Mouse (Mus musculus): ENCODE data around the gene Cnga4. TPM values are rescaled to one million over a fixed set of nuclear protein-coding genes. Genes with fewer than 3 reads are reported as not detected.

Gene Cnga4
- polyA plus RNA-seq, 1 experiment from 2014 or later = not detected

DNA sequence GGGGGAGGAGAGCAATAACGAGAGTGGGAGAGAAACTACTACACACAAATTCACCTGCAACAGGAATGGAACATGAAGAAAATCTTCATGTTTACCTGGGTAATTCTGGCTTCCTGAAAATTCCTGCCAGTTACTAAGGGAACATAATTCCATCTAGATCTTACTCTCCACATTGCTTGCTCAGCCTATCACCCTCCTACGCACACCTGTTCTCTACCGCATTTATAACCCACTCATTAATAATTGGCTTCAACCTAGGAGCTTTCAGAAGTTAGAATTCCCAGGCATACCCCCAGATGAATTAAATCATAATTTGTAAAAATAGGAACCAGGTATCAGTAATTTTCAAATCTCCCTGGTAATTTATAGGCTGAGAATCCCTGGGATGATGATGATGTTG, 30.4 kb upstream of the Cnga4 start:
- Histone ChIP-seq H3K27ac (ENCODE audit: low read depth, low read length) (no peak overlapping the region), H3K9ac (ENCODE audit: low read length) (no peak overlapping the region), H3K4me3 (ENCODE audit: low read depth, low read length) (no peak overlapping the region), H3K27me3 (ENCODE audit: control insufficient read depth, insufficient read depth, low read length) (no peaks in the 10 kb centered on the region), H3K4me2 (no peak overlapping the region), H3K36me3 (ENCODE audit: control insufficient read depth, insufficient read depth, low read length) (peaks cover 10% of the 10 kb centered on the region; the same call in 1 of the 2 replicates), H3K9me3 (ENCODE audit: control insufficient read depth, low read length) (no peaks in the 10 kb centered on the region), H3K4me1 (ENCODE audit: control insufficient read depth, insufficient read depth, low read length) (no peaks in the 10 kb centered on the region)
- WGBS = 92% methylated on average over 3 of the region's 3 CpGs
- DNase-seq (ENCODE audit: low spot score, missing footprints) (no peak), ATAC-seq (ENCODE audit: low FRiP score) (no peak)

DNA sequence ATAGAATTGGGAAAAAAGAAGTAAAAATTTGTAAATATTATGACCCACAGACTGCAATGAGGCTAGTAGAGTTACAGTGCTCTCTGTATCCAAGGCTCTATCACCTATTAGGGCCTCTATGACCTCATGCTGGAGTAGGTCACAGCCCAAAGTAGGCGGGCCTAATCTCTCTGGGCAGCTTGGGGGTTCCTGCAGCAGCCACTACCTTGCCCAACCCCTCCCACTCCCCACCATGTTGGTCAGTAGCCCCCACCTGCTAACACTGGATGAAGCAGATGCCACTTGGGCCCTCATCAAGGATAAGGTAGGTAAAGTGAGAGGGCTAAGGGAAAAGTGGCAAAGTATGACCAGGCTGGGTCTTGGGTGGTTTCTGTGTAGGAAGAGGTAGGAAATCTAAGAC, 29.5 kb upstream of the Cnga4 start, which contains the start of gene Gm5901:
Gene Gm5901 (plus strand): TSS at position 173 of the 400 bp plus-strand sequence.
- Histone ChIP-seq H3K27ac (ENCODE audit: low read depth, low read length) (no peak within 1 kb of the TSS), H3K9me3 (ENCODE audit: control insufficient read depth, low read length) (no peaks in the 10 kb centered on the region), H3K4me3 (ENCODE audit: low read depth, low read length) (no peak within 1 kb of the TSS), H3K9ac (ENCODE audit: low read length) (no peak within 1 kb of the TSS), H3K36me3 (ENCODE audit: control insufficient read depth, insufficient read depth, low read length) (peaks cover 11% of the 10 kb centered on the region; the same call in 1 of the 2 replicates), H3K4me1 (ENCODE audit: control insufficient read depth, insufficient read depth, low read length) (no peaks in the 10 kb centered on the region), H3K27me3 (ENCODE audit: control insufficient read depth, insufficient read depth, low read length) (no peaks in the 10 kb centered on the region), H3K4me2 (no peak within 1 kb of the TSS)
- DNase-seq (ENCODE audit: low spot score, missing footprints) (no peak), ATAC-seq (ENCODE audit: low FRiP score) (no peak)
- 89% methylated on average over 1 of the region's 1 CpGs for WGBS

DNA sequence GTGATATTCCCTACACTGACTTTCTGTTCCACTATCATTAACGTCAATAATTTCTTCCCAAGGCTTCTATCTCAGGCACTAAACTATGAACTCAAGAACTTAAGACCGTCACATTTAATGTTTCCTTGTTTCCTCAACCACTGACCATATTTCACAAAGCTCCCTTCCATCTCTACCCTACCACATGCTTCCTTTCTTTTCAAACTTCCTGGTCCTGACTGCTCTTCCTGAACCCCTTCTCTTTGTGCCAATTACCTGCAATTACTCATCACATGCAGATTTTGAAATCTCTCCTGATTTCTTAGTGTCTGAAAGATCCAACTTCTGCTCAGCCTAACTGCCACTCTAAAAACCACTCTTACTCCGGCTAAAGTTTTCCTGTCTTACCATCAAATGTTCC, 24.0 kb upstream of the Cnga4 start:
- DNase-seq (ENCODE audit: low spot score, missing footprints) (no peak), ATAC-seq (ENCODE audit: low FRiP score) (no peak)
- no peak overlapping the region for H3K4me2 ChIP-seq
- H3K9me3 ChIP-seq (ENCODE audit: control insufficient read depth, low read length) = no peaks in the 10 kb centered on the region
- no peaks in the 10 kb centered on the region for H3K27me3 ChIP-seq (ENCODE audit: control insufficient read depth, insufficient read depth, low read length)
- H3K4me3 ChIP-seq (ENCODE audit: low read depth, low read length) = no peak overlapping the region
- no peaks in the 10 kb centered on the region for H3K4me1 ChIP-seq (ENCODE audit: control insufficient read depth, insufficient read depth, low read length)
- WGBS = 92% methylated on average over 3 of the region's 3 CpGs
- H3K36me3 ChIP-seq (ENCODE audit: control insufficient read depth, insufficient read depth, low read length) = peaks cover 34% of the 10 kb centered on the region
- H3K9ac ChIP-seq (ENCODE audit: low read length) = no peak overlapping the region
- H3K27ac ChIP-seq (ENCODE audit: low read depth, low read length) = no peak overlapping the region

DNA sequence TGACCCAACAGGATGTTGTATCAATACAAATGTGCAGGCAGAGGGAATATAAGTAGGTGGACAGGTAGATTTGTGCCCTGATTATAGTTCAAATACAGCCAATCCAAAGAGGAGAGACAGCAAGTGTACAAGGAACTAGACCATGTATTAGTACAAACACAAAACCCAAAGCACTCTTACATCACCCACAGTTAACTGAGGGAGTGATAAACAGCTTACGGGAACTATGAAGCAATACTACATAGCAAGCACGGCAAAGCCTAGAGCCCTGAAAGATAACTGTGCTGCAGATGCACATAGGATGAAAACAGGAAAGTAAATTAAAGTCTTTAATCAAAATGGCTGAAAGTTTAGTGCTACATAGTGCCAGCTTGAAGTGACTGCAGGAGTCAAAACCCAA, 16.7 kb upstream of the Cnga4 start:
- DNase-seq (ENCODE audit: low spot score, missing footprints) = no peak
- Histone ChIP-seq H3K36me3 (ENCODE audit: control insufficient read depth, insufficient read depth, low read length) (peaks cover 32% of the 10 kb centered on the region), H3K9me3 (ENCODE audit: control insufficient read depth, low read length) (no peaks in the 10 kb centered on the region), H3K27me3 (ENCODE audit: control insufficient read depth, insufficient read depth, low read length) (no peaks in the 10 kb centered on the region), H3K4me1 (ENCODE audit: control insufficient read depth, insufficient read depth, low read length) (no peaks in the 10 kb centered on the region), H3K9ac (ENCODE audit: low read length) (no peak overlapping the region), H3K4me2 (no peak overlapping the region), H3K4me3 (ENCODE audit: low read depth, low read length) (no peak overlapping the region), H3K27ac (ENCODE audit: low read depth, low read length) (no peak overlapping the region)
- WGBS = 99% methylated on average over 2 of the region's 2 CpGs
- no peak for ATAC-seq (ENCODE audit: low FRiP score)

DNA sequence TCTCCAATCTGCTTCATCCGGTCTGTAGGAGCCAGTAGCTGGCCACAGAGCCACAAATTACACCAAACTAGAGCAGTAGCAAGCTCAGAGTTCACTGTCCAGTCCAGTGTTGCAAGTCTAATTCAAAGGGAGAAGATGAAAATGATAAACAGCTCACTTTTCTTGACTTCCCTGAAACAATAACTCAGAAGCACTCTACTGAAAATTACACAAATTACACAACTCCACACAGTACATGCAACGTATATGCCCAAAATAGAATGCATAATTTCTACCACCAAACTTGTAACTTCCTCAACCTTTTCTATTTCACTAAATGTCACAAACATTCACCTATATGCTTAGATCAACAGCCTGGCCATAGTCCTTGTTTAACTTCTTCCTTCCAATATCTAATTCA, 14.1 kb upstream of the Cnga4 start:
- ATAC-seq (ENCODE audit: low FRiP score) (no peak), DNase-seq (ENCODE audit: low spot score, missing footprints) (no peak)
- Histone ChIP-seq H3K4me3 (ENCODE audit: low read depth, low read length) (no peak overlapping the region), H3K9ac (ENCODE audit: low read length) (no peak overlapping the region), H3K4me2 (no peak overlapping the region), H3K27ac (ENCODE audit: low read depth, low read length) (no peak overlapping the region), H3K27me3 (ENCODE audit: control insufficient read depth, insufficient read depth, low read length) (no peaks in the 10 kb centered on the region), H3K36me3 (ENCODE audit: control insufficient read depth, insufficient read depth, low read length) (peaks cover 17% of the 10 kb centered on the region), H3K9me3 (ENCODE audit: control insufficient read depth, low read length) (no peaks in the 10 kb centered on the region), H3K4me1 (ENCODE audit: control insufficient read depth, insufficient read depth, low read length) (no peaks in the 10 kb centered on the region)
- 91% methylated on average over 2 of the region's 2 CpGs for WGBS

DNA sequence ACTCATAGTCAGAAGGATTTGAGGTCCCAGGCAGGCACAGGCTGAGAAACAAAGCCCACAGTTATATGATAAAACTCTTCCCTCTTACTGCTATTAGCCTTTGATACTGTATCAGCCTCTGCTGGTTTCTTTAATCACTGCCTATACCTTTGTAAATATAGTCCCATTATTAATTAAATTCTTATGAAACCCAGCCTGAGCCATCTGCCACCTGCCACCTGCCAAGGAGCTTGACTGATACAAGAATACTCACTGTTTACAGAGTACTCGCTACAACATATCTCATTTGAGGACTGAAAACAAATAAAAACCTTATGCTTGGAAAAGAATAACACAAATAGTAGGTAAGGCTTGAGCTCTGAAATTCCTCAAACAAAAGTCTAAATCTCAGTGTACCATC, 9.8 kb upstream of the Cnga4 start:
- Histone ChIP-seq H3K4me3 (ENCODE audit: low read depth, low read length) (no peak overlapping the region), H3K27ac (ENCODE audit: low read depth, low read length) (no peak overlapping the region), H3K4me1 (ENCODE audit: control insufficient read depth, insufficient read depth, low read length) (peaks cover 7% of the 10 kb centered on the region; the same call in 1 of the 2 replicates), H3K9me3 (ENCODE audit: control insufficient read depth, low read length) (no peaks in the 10 kb centered on the region), H3K4me2 (no peak overlapping the region), H3K27me3 (ENCODE audit: control insufficient read depth, insufficient read depth, low read length) (no peaks in the 10 kb centered on the region), H3K36me3 (ENCODE audit: control insufficient read depth, insufficient read depth, low read length) (peaks cover under 1% of the 10 kb centered on the region), H3K9ac (ENCODE audit: low read length) (no peak overlapping the region)
- no peak for ATAC-seq (ENCODE audit: low FRiP score)
- no peak for DNase-seq (ENCODE audit: low spot score, missing footprints)
- WGBS = 94% methylated on average over 1 of the region's 1 CpGs

GRCm38 (mm10) chr7:105395131-105395820, 9.1 kb upstream of the Cnga4 start:
- Histone ChIP-seq H3K4me1 (ENCODE audit: control insufficient read depth, insufficient read depth, low read length) (peaks cover 7% of the 10 kb centered on the region; the same call in 1 of the 2 replicates), H3K4me3 (ENCODE audit: low read depth, low read length) (no peak overlapping the region), H3K36me3 (ENCODE audit: control insufficient read depth, insufficient read depth, low read length) (no peaks in the 10 kb centered on the region), H3K27ac (ENCODE audit: low read depth, low read length) (no peak overlapping the region), H3K4me2 (no peak overlapping the region), H3K27me3 (ENCODE audit: control insufficient read depth, insufficient read depth, low read length) (no peaks in the 10 kb centered on the region), H3K9me3 (ENCODE audit: control insufficient read depth, low read length) (no peaks in the 10 kb centered on the region), H3K9ac (ENCODE audit: low read length) (no peak overlapping the region)
- DNase-seq (ENCODE audit: low spot score, missing footprints) (no peak), ATAC-seq (ENCODE audit: low FRiP score) (no peak)

DNA sequence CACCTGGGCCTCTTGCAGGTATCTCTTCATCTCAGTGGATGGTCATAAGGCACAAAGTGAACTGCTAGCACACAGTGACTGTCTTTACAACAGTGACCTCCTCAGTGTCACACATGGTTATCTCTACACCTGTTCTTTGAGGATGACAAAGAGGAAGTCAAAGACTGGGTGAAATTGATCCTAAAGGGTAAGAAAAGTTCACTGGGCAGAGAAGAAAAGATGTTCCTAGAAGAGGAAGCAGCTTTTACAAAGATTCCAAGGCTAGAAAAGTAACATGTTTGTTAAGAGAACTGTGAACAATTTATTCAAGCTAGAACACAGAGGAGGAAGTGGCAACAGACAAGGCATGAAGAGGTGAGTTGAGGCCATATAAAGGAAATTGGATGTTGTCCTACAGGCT, 8.2 kb upstream of the Cnga4 start:
- Histone ChIP-seq H3K4me2 (no peak overlapping the region), H3K36me3 (ENCODE audit: control insufficient read depth, insufficient read depth, low read length) (no peaks in the 10 kb centered on the region), H3K9me3 (ENCODE audit: control insufficient read depth, low read length) (no peaks in the 10 kb centered on the region), H3K4me1 (ENCODE audit: control insufficient read depth, insufficient read depth, low read length) (peaks cover 7% of the 10 kb centered on the region; the same call in 1 of the 2 replicates), H3K27ac (ENCODE audit: low read depth, low read length) (no peak overlapping the region), H3K4me3 (ENCODE audit: low read depth, low read length) (no peak overlapping the region), H3K27me3 (ENCODE audit: control insufficient read depth, insufficient read depth, low read length) (no peaks in the 10 kb centered on the region), H3K9ac (ENCODE audit: low read length) (no peak overlapping the region)
- no peak for ATAC-seq (ENCODE audit: low FRiP score)
- no peak for DNase-seq (ENCODE audit: low spot score, missing footprints)

GRCm38 (mm10) chr7:105399058-105399934, 5.1 kb upstream of the Cnga4 start:
- ATAC-seq (ENCODE audit: low FRiP score) (no peak; the same call in 1 of the 2 replicates), DNase-seq (ENCODE audit: low spot score, missing footprints) (peak; percentile 93)
- Histone ChIP-seq H3K27me3 (ENCODE audit: control insufficient read depth, insufficient read depth, low read length) (no peaks in the 10 kb centered on the region), H3K4me1 (ENCODE audit: control insufficient read depth, insufficient read depth, low read length) (peaks cover 7% of the 10 kb centered on the region; the same call in 1 of the 2 replicates), H3K27ac (ENCODE audit: low read depth, low read length) (no peak overlapping the region), H3K4me3 (ENCODE audit: low read depth, low read length) (peak overlapping the region; percentile 80), H3K9ac (ENCODE audit: low read length) (peak overlapping the region; percentile 83), H3K36me3 (ENCODE audit: control insufficient read depth, insufficient read depth, low read length) (no peaks in the 10 kb centered on the region), H3K4me2 (peak overlapping the region; percentile 61), H3K9me3 (ENCODE audit: control insufficient read depth, low read length) (no peaks in the 10 kb centered on the region)
- 2% methylated on average over 25 of the region's 25 CpGs for WGBS
